Mouse (Mus musculus): ENCODE results near the gene Serpina3m. TPM values are rescaled to one million over a fixed set of nuclear protein-coding genes. Genes with fewer than 3 reads are reported as not detected.

The Serpina3m gene
- polyA plus RNA-seq, 1 experiment from 2014 or later, result not detected

- H3K4me3 ChIP-seq (ENCODE audit: inconsistent target), result no peak overlapping the region
- no peaks in the 10 kb centered on the region for H3K36me3 ChIP-seq (ENCODE audit: inconsistent target)
- no peaks in the 10 kb centered on the region for H3K79me2 ChIP-seq (ENCODE audit: inconsistent target)
- H3K27ac ChIP-seq, result no peak overlapping the region
- 23% methylated on average over 17 of the region's 17 CpGs for WGBS (ENCODE audit: missing documents)
Observed at GRCm38 (mm10) chr12:104418340-104419135, 80.3 kb downstream of the Serpina3m start.

GRCm38 (mm10) chr12:104419136-104419462 is 80.8 kb downstream of the Serpina3m start:
- Histone ChIP-seq H3K36me3 (ENCODE audit: inconsistent target) (no peaks in the 10 kb centered on the region), H3K79me2 (ENCODE audit: inconsistent target) (no peaks in the 10 kb centered on the region), H3K27ac (no peak overlapping the region), H3K4me3 (ENCODE audit: inconsistent target) (no peak overlapping the region)
- WGBS (ENCODE audit: missing documents), result 6% methylated on average over 2 of the region's 2 CpGs

DNA sequence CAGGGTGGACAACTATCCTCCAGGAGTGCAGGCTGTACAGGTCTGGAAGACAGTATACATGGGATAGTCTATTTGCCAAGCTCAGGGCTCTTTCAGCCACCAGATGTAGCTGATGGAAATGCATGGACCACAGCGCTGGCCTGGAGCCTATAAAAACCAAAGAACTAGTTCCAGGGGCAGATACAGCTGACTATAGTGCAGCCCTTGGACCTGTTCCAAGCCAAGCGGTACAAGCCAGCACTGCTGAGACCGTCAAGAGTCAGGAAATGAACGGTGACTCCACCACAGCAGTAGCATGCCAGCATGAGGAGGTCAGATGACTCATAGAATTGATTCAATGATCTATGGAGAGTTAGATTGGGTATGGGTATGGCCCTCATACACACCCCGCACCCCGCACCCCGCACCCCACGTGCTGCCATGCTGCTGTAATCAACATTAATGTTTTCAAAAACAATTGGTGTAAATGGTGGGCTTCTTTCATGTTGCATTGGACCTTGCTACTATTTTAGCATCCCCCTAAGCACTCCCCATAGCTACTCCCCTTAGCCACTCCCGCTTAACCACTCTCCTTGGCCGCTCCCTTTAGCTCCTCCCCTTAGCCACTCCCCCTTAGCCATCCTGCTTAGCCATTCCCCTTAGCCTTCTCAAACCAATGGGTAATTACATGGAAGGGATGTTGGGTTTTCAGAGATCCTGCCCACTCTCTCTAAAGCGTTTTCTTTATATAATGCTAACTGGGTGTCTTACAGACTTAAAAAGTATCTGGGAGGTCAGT is 84.5 kb downstream of the Serpina3m start:
- 64% methylated on average over 11 of the region's 11 CpGs for WGBS (ENCODE audit: missing documents)
- no peaks in the 10 kb centered on the region for H3K36me3 ChIP-seq (ENCODE audit: inconsistent target)
- H3K4me3 ChIP-seq (ENCODE audit: inconsistent target), result no peak overlapping the region
- H3K27ac ChIP-seq, result no peak overlapping the region
- H3K79me2 ChIP-seq (ENCODE audit: inconsistent target), result no peaks in the 10 kb centered on the region

DNA sequence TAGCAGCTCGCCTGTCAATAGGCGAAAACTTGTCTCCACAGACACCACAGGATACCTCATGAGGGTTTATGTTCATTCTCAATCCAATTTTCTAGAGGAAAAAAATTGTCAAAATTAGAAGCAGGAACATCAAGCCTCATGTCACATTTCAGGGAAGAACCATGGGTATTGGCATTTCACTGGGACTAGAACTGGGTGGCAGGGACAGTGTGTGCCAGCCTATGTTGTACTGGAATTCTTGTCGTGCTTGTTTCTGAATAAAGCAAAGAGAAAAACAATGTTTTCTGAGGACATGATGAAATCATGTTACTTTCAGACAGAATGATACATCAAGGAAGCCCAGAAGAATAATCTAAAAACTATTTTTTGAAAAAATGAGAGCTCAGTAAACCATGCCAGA is 87.3 kb downstream of the Serpina3m start:
- Histone ChIP-seq H3K36me3 (ENCODE audit: inconsistent target) (no peaks in the 10 kb centered on the region), H3K79me2 (ENCODE audit: inconsistent target) (no peaks in the 10 kb centered on the region), H3K4me3 (ENCODE audit: inconsistent target) (no peak overlapping the region), H3K27ac (no peak overlapping the region)
- 78% methylated on average over 3 of the region's 3 CpGs for WGBS (ENCODE audit: missing documents)

DNA sequence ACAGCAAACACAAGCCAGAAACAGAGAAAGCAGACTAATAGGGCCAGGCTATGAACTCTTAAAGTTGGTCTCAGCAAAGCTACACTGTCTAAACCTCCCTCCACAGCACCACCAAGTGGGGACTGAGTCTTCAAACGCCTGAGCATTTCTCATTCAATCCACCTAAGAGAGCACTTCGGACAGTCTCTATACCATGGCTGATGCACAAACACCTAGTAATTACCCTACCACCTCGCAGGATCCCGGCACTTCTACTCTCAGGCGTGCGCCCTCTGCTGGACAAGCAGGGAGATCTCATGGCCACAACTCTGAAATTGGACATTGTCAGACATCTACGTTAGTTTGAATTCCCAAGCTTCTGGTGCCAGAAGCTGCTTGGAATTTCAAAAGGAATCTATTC is 88.6 kb downstream of the Serpina3m start:
- Histone ChIP-seq H3K4me3 (ENCODE audit: inconsistent target) (no peak overlapping the region), H3K36me3 (ENCODE audit: inconsistent target) (no peaks in the 10 kb centered on the region), H3K79me2 (ENCODE audit: inconsistent target) (no peaks in the 10 kb centered on the region), H3K27ac (no peak overlapping the region)
- WGBS (ENCODE audit: missing documents), result 10% methylated on average over 7 of the region's 7 CpGs

GRCm38 (mm10) chr12:104431359-104431758 is 93.1 kb downstream of the Serpina3m start:
- H3K27ac ChIP-seq, result no peak overlapping the region
- WGBS (ENCODE audit: missing documents), result 77% methylated on average over 10 of the region's 10 CpGs
- no peak overlapping the region for H3K4me3 ChIP-seq (ENCODE audit: inconsistent target)
- H3K79me2 ChIP-seq (ENCODE audit: inconsistent target), result no peaks in the 10 kb centered on the region
- no peaks in the 10 kb centered on the region for H3K36me3 ChIP-seq (ENCODE audit: inconsistent target)

DNA sequence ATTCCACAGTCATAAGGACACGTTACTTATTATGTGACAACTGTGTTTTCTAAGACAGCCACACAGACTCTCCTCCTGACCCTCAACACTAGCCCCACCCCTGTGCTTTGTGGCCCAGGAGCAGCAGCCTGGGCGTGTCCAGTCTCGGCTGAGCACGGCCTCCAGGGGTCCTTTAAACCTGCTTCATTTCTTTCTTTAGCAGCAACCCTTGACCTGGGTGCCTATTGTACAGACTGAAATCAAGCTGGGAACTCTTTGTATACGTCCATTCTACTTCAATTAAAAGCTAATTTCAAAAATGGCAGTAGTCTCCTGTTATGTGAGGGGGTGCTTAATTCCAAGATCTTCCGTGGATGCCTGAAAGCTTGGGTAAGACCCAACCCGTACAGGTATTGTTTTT is 94.9 kb downstream of the Serpina3m start:
- Histone ChIP-seq H3K27ac (no peak overlapping the region), H3K36me3 (ENCODE audit: inconsistent target) (no peaks in the 10 kb centered on the region), H3K79me2 (ENCODE audit: inconsistent target) (no peaks in the 10 kb centered on the region), H3K4me3 (ENCODE audit: inconsistent target) (no peak overlapping the region)
- 81% methylated on average over 7 of the region's 7 CpGs for WGBS (ENCODE audit: missing documents)

DNA sequence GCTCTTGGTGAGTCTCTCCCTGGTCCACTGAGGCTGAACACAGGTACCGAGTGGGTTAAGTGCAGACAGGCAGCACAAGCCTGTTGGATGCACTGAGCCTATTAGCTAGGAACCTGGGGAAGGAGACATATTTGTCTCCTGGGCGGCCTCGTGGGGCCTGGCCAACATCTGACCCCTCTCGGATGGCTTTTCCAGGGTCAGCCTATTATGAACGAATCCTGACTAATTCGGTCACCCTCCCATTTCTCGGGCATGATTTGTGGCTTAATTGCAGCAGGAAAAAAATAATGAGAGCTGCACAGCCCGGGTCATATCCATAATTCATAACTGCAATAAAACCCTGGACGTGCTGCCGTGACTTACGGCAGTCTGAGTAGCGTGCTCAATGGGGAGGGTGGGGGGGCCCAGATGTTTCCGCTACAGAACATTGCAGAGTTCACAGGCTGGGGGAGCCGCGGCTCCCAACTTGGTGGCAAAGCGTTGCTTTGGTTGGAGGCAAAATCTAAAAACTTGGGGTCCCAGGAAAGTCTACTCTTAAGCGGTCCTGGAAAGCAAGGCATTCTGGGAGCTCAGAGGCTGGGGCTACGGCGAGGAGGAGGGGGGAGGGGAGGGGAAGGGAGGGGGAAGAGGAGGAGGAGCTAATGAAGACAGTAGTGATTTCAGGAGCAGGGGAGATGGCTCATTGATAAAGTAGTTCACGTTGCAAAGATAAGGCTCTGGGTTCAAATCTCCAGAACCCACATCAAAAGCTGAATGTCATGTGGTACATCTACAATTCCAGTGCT is 95.9 kb downstream of the Serpina3m start:
- 91% methylated on average over 20 of the region's 20 CpGs for WGBS (ENCODE audit: missing documents)
- Histone ChIP-seq H3K4me3 (ENCODE audit: inconsistent target) (no peak overlapping the region), H3K36me3 (ENCODE audit: inconsistent target) (no peaks in the 10 kb centered on the region)

GRCm38 (mm10) chr12:104440087-104440760 is 101.9 kb downstream of the Serpina3m start:
- WGBS (ENCODE audit: missing documents), result 23% methylated on average over 22 of the region's 22 CpGs
- no peaks in the 10 kb centered on the region for H3K36me3 ChIP-seq (ENCODE audit: inconsistent target)
- H3K4me3 ChIP-seq (ENCODE audit: inconsistent target), result no peak overlapping the region
- no peak overlapping the region for H3K27ac ChIP-seq
- no peaks in the 10 kb centered on the region for H3K79me2 ChIP-seq (ENCODE audit: inconsistent target)

More for the DNA sequence above, 95.9 kb downstream of the Serpina3m start:
- H3K27ac ChIP-seq, result no peak overlapping the region
- H3K79me2 ChIP-seq (ENCODE audit: inconsistent target), result no peaks in the 10 kb centered on the region

DNA sequence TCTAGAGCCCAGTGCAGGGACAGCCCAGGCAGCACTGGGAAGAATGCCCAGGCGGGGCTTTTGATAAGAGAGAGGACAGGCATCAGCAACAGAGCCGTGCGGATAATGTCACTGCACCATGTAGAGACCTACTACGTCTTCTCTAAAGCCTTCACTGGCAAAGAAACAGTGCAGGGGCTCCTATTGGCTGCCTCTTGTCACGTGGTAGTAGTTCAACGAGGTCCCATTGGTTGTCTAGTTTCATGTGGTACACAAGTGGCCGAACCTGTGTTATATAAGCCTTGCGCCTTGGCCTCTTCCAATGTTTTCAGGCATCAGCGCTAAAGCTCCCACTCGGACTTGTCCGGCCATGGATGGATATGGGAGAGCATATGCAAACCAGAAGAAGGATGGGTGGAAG is 105.4 kb downstream of the Serpina3m start:
- WGBS (ENCODE audit: missing documents), result 86% methylated on average over 11 of the region's 11 CpGs
- Histone ChIP-seq H3K4me3 (ENCODE audit: inconsistent target) (no peak overlapping the region), H3K79me2 (ENCODE audit: inconsistent target) (no peaks in the 10 kb centered on the region), H3K27ac (no peak overlapping the region), H3K36me3 (ENCODE audit: inconsistent target) (no peaks in the 10 kb centered on the region)

Other genes starting within 250 kb of the Serpina3m start
- not detected in 3 replicates for gene Serpina5, start 237.4 kb upstream of the Serpina3m start, polyA plus RNA-seq (2018)
- not detected in 3 replicates for gene Serpina3a, start 225.8 kb upstream of the Serpina3m start, polyA plus RNA-seq (2018)
- 0.14 TPM in 1 of 3 replicates, not detected in the others for gene Serpina3b, start 210.5 kb upstream of the Serpina3m start, polyA plus RNA-seq (2018)
- gene Serpina3c, start 184.6 kb upstream of the Serpina3m start, polyA plus RNA-seq (2018), result not detected in 3 replicates
- 0.31 to 2.0 TPM (median 0.44 TPM) in 3 replicates for gene Serpina3f, start 123.9 kb upstream of the Serpina3m start, polyA plus RNA-seq (2018)
- 1.4 to 6.2 TPM (median 1.5 TPM) in 3 replicates for gene Serpina3g, start 102.2 kb upstream of the Serpina3m start, polyA plus RNA-seq (2018)
- not detected in 3 replicates for gene Serpina3i, start 75.4 kb upstream of the Serpina3m start, polyA plus RNA-seq (2018)
- gene Serpina3j, start 23.9 kb upstream of the Serpina3m start, polyA plus RNA-seq (2018), result not detected in 3 replicates
- gene Serpina3k, start within 50 bp of the Serpina3m start, polyA plus RNA-seq (2018), result not detected in 3 replicates
- not detected in 3 replicates for gene Serpina3n, start 68.2 kb downstream of the Serpina3m start, polyA plus RNA-seq (2018)
- gene Gsc, start 134.8 kb downstream of the Serpina3m start, polyA plus RNA-seq (2018), result not detected in 3 replicates

All from macrophage (primary cell).